Mouse (Mus musculus) cerebellum, postnatal 14 days (tissue): ENCODE measurements around the gene Gpm6b.
A peak's percentile ranks its signal among the peaks of the same experiment; 100 is the strongest.

Source experiments
- DNase-seq, 2 experiments: peaks; one replicate each; pipeline ENCODE4 v3.0.0; 2021; ENCODE audit warnings: mixed read lengths in 2 of 2

Gene Gpm6b

DNA sequence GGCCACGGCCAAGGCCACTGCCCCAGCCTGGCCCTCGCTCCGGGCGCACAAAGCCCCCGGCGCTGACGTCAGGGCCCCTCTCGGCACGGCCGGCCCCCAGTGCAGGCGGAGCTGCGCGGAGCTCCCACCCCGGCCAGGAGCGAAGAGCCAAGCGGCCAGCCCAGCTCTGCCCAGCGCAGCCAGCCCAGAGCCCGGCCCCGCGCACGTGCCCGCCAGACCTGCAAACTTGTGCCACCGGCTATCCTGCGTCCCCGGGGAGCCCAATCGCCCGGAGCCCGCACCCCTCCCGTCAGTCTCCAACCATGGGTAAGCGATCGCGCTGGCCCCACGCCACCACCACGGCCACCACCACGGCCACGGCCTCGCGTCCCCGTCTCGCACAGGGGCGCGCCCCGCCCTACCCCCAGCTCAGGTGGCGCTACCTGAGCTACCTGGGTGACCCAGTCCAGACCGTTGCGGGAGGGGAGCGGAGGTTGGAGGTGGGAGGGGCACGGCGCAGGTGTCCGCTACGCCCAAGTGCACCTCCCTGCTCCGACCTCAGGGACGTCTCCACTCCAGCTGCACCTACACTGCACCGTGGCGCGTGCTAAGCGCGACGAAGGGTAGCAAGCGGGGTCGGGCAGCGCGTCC is at the start of gene Gpm6b:
Gene Gpm6b, plus strand, starts transcription at position 81 of the 630 bp plus-strand sequence.
- DNase-seq = peak; percentile 60 to 76

DNA sequence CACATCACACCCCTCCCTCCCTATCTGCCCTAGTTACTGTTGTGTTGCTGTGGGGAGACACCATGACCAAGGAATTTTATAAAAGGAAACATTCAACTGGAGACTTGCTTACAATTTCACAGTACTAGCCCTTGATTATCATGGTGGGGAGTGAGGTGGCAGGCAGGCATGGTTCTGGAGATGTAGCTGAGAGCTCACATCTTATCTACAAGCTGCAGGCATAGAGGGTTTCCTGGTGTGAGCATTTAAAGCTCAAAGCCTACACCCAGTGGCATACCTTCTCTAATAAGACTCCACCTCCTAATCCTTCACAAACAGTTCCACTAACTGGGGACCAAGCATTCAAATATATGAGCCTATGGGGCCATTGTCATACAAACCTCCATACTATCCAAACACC is 42.4 kb upstream of the Gpm6b start:
- DNase-seq = no peak

GRCm38 (mm10) chrX:166198266-166198665 is 40.4 kb upstream of the Gpm6b start:
- DNase-seq = no peak

DNA sequence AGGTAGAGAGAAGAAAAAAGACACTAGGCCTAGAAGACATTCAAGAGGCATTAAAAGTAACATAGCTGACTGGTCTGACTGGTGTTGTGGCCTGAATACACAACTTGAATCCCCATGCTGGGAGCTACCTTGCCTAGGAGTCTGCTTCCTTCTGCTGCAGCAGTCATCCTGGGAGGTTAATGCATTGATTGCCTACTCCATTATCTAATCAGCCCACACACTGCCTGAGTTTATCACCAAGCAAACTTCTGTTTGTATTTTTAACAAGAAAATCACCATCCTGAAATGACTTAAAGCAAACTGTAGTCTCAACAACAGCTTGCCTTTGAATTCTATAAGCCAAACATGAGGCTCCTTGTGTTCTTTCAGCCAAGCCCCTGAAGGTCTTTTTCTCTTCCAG is 38.9 kb upstream of the Gpm6b start:
- no peak for DNase-seq

- DNase-seq = no peak
Observed at GRCm38 (mm10) chrX:166214576-166214975, 24.1 kb upstream of the Gpm6b start.

DNA sequence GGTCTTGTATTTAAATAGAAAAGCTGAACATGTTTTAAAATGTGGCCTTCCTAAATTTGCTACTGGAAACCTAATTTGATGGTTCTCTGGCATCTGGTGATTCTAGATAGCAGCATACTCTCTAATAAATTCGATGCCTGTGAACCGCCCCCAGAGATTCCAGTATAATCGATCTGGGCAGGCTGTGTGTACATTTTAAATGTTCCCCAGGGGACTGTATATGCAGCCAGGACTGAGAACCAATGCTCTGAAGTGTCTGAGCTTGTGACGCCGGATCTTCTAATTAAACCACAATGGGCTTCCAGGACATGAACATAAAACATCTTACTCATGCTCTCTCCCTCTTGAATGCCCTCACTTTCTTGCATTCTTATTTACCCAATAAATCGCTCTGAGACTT is 22.5 kb upstream of the Gpm6b start:
- DNase-seq = no peak

- no peak for DNase-seq
Observed at GRCm38 (mm10) chrX:166216720-166217119, 22.0 kb upstream of the Gpm6b start.

GRCm38 (mm10) chrX:166219331-166219730 is 19.4 kb upstream of the Gpm6b start:
- DNase-seq = peak; percentile 4 to 6

- DNase-seq = no peak
Observed at GRCm38 (mm10) chrX:166226856-166227255, 11.9 kb upstream of the Gpm6b start.

GRCm38 (mm10) chrX:166229750-166230149 is 9.0 kb upstream of the Gpm6b start:
- no peak for DNase-seq

- no peak for DNase-seq
Observed at GRCm38 (mm10) chrX:166230515-166231267, 8.0 kb upstream of the Gpm6b start.

- DNase-seq = no peak
Observed at GRCm38 (mm10) chrX:166236131-166236530, 2.6 kb upstream of the Gpm6b start.

DNA sequence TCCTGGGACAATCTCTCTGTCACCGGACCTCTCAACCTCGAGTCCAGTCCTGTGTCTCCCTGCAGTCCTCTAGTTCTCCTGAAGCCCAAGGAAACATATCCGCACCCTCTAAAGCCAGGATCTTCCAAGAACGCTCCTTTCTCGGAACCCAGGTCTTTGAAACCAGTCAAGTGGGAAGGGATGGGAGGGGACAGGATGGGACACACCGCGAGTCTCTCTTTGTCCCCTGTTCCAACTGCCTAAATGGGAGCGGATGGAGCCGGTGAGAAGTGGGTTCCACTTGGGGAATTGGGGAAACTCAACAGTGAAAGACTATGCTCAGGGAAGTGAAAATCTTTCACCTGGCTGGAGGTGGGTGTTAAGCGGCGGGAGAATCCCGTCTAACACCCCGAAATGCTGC is 809 bp downstream of the Gpm6b start:
- DNase-seq = no peak

- DNase-seq = no peak
Observed at GRCm38 (mm10) chrX:166240751-166241150, 2.0 kb downstream of the Gpm6b start.

DNA sequence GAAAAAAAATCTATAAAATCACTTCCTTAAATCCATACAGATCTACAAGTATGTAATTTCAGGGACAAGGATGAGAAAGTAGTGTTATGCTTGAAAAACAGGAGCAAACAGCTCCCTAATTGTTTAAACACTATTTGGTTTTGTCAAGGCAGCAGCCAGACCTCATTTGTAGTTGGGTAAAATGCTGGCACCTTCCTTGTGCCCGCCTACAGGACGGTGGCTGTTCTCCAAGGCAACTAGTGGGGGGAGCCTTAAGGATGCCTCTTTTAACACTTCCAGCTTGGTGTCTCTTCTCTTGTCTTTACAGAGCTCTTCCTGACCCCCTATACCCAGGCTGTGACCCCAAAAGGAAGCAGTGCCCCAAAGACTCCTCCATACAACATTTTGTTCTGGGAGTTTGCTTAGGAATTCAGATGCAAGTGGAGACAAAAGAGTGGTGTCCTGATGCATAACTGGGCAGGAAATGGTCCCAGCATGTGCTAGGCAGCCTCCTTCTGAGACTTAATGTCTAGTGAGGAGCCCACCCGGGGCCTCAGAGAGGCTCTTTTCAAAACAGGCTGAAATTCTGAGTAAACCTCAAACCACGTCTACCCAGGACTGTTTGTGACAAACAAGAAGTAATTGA is 4.7 kb downstream of the Gpm6b start:
- DNase-seq = no peak

GRCm38 (mm10) chrX:166271489-166271888 is 32.8 kb downstream of the Gpm6b start:
- no peak for DNase-seq

DNA sequence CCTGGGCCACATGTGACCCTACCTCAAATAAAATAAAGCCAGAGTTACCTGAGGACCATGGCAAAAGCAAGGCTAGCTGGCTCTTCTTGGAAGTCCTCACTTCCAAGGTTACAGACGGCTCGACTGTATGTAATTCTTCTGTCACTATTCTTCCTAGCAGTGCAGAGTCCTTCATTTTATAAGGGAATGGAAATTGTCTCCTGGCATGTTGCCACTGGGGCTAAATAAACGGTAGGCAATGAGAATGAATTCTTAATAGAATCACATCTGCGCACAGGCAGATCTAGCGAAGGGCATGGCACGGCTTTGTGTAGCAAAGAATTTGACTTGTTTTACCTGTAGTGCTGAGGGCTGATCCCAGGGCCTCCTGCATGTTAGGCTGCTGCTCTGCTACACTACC is 33.9 kb downstream of the Gpm6b start:
- no peak for DNase-seq

DNA sequence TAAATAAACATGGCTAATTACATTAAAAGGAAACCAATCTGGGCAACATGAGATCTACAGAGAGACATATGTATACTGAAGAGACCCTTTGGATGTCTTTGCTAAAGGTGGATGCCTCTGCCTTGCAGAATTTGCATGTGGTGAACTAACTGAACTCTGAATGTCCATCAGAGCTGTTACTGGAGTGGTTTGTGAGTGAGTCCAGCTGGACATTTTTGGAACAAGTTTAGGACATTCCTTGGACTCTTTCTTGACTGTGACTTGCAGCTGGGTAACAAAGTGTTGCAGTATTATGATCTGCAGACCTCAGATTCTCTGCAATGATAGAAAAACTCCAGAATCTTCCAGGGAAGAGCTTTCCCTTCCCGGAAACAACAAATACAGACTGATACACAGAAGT is 41.1 kb downstream of the Gpm6b start:
- DNase-seq = no peak

DNA sequence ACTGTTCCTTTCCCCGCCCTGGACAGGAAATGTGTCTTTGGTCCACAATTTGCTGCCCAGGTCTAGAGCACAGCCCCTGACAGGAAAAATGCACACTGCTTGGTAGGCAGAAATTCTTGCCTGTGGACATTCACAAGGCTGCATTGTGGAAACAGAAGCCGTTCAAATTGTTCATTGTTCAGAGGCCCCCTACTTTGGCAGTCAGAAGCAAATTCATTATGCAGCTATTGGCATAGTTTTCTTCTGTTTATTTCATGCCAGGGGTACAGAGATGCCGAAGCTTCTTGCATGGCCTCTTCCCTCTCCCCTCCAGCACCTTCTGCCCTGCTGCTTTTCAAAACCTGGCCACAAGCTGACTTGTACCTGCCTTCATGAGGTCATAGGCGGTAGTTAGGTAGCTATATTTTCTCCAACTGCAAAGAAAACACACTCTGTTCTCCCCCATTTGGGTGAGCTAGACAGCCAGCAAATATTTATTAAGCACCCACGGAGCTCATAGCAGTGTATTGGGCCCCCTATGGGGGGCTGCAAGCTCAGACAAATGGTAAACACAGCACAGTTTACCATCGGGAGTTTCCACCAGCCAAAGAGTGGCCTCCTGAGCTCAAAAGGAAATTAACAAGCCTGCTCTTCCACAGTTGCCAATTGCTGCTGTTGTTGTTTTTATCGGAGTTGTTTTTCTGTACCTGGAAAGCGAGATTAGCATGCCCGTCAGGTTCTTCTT is 48.2 kb downstream of the Gpm6b start:
- DNase-seq = peak; percentile 19 to 31

- DNase-seq = no peak
Observed at GRCm38 (mm10) chrX:166291266-166291665, 52.6 kb downstream of the Gpm6b start.

GRCm38 (mm10) chrX:166293465-166293864 is 54.8 kb downstream of the Gpm6b start:
- no peak for DNase-seq

DNA sequence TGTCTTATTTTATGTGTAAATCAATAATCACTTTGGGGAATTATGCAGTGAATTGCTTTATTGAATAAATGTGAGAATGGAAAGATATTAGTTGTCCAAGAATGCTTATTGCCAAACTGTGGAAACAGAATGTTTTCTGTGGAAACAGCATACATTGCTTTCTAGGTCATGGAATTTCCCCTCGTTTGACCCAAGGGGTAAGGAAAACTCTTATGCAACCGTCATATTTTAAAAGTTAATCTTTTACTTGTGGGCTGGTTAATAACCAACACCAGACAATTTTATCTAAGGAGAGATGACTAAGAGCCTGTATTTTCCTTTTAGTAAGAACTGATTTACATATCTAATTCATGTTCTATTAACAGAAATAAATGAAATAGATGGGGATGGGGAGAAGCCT is 64.1 kb downstream of the Gpm6b start:
- DNase-seq = no peak

GRCm38 (mm10) chrX:166304355-166304754 is 65.6 kb downstream of the Gpm6b start:
- DNase-seq = no peak
